ENCODE assay signal across 8 mouse cellular contexts in the genomic region with DNA sequence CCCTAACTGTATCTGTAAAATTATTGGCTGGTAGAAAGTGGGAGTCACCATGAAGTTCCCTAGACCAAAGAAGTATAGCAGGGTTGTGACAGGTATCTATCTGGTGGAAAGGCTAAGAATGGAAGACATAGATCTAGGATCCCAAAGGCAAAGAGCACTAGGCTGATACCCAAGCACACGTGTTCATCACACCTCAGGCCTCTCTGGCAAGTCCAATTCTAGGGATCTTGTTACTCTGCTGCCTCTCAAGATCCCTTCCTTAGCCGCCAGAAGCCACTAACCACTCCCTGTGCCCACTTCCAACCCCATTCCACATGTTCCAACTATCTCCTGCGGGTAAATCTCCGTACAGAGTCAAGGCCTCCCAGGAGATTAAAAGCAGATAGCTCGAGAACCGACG. TPM values are rescaled to one million over a fixed set of nuclear protein-coding genes. Genes with fewer than 3 reads are reported as not detected.
A peak's percentile ranks its signal among the peaks of the same experiment; 100 is the strongest.
DNase-seq lines count a peak whose midpoint lies in the region; ATAC-seq and TF ChIP-seq lines count a peak whose summit lies in the region.

No protein-coding gene starts in this region.

- TF ChIP-seq CTCF in embryonic fibroblast, embryonic 13.5 days (IDR thresholded peaks at IDR 0.05; ENCODE audit: borderline replicate concordance, insufficient read depth, low read length), result no peak

- H3K9ac ChIP-seq in heart, embryonic 16.5 days (ENCODE audit: low read length), result peak overlapping the region; percentile 89
- H3K9ac ChIP-seq in ES-E14 (ENCODE audit: insufficient read depth, low read depth, low read length, poor library complexity, severe bottlenecking), result peak overlapping the region; percentile 96
- peak overlapping the region; percentile 89 for H3K9ac ChIP-seq in liver, embryonic 12.5 days

- ATAC-seq in heart, embryonic 16.5 days (replicated peaks; ENCODE audit: extremely low read depth, insufficient read depth, low FRiP score), result no peak
- ATAC-seq in liver, embryonic 12.5 days, result no peak
- ATAC-seq in frontal cortex, adult (ENCODE audit: low TSS enrichment), result no peak

- in situ Hi-C loops in ES-E14 (cut with MboI; ENCODE audit: low sequenced_read_pairs in 2 of 2, unreplicated experiment in 2 of 2), result no loop called here

- TF ChIP-seq POLR2A in embryonic fibroblast, embryonic 13.5 days (IDR thresholded peaks at IDR 0.05; ENCODE audit: low read depth, low read length), result no peak

- H3K36me3 ChIP-seq in heart, embryonic 16.5 days (ENCODE audit: control insufficient read depth, insufficient read depth), result peaks cover 36% of the 10 kb centered on the region
- H3K36me3 ChIP-seq in ES-E14 (ENCODE audit: control insufficient read depth, insufficient read depth, low read length, poor library complexity, severe bottlenecking), result peaks cover 28% of the 10 kb centered on the region
- H3K36me3 ChIP-seq in liver, embryonic 12.5 days, result peaks cover 58% of the 10 kb centered on the region

- no peak for DNase-seq in heart, postnatal 4 days
- DNase-seq in ES-E14 (ENCODE audit: low read depth, low spot score), result no peak
- DNase-seq in Muller cell, postnatal 12 days (ENCODE audit: inconsistent ontology term), result no peak
- DNase-seq in frontal cortex, postnatal 36 days (ENCODE audit: low spot score in 2 of 2), result no peak

- H3K4me3 ChIP-seq in heart, embryonic 16.5 days (ENCODE audit: low read length), result peak overlapping the region; percentile 99
- H3K4me3 ChIP-seq in ES-E14 (ENCODE audit: insufficient read depth in 1 of 2, low read depth in 1 of 2, low read length in 2 of 2, poor library complexity in 1 of 2, severe bottlenecking in 1 of 2), result peak overlapping the region; percentile 85 to 90
- peak overlapping the region; percentile 69 for H3K4me3 ChIP-seq in embryonic fibroblast, embryonic 13.5 days (ENCODE audit: insufficient read depth, low read length)
- peak overlapping the region; percentile 97 for H3K4me3 ChIP-seq in liver, embryonic 12.5 days

- peak overlapping the region; percentile 98 for H3K27ac ChIP-seq in heart, embryonic 16.5 days (ENCODE audit: low read length)
- H3K27ac ChIP-seq in ES-E14 (ENCODE audit: insufficient read depth, low read depth, low read length, poor library complexity, severe bottlenecking), result peak overlapping the region; percentile 94
- H3K27ac ChIP-seq in embryonic fibroblast, embryonic 13.5 days (ENCODE audit: insufficient read depth, low read length), result peak overlapping the region; percentile 81; the same call in 1 of the 2 replicates
- peak overlapping the region; percentile 94 for H3K27ac ChIP-seq in liver, embryonic 12.5 days

- H3K9me3 ChIP-seq in heart, embryonic 16.5 days (replicated peaks; ENCODE audit: control insufficient read depth, low read length), result no peaks in the 10 kb centered on the region
- H3K9me3 ChIP-seq in ES-E14 (ENCODE audit: control insufficient read depth, insufficient read depth, low read depth, low read length), result no peaks in the 10 kb centered on the region
- no peaks in the 10 kb centered on the region for H3K9me3 ChIP-seq in liver, embryonic 12.5 days (replicated peaks)

- peak overlapping the region; percentile 93 for H3K4me2 ChIP-seq in heart, embryonic 16.5 days (ENCODE audit: low read depth, low read length)
- H3K4me2 ChIP-seq in liver, embryonic 12.5 days, result peak overlapping the region; percentile 97

- WGBS in heart, embryonic 16.5 days, result under 1% methylated on average over 7 of the region's 7 CpGs
- WGBS in liver, embryonic 12.5 days (ENCODE audit: insufficient replicate concordance), result 0% methylated on average over 7 of the region's 7 CpGs

- no peaks in the 10 kb centered on the region for H3K27me3 ChIP-seq in heart, embryonic 16.5 days (ENCODE audit: control insufficient read depth, insufficient read depth, low read length)
- no peaks in the 10 kb centered on the region for H3K27me3 ChIP-seq in liver, embryonic 12.5 days (replicated peaks)

- peaks cover 22% of the 10 kb centered on the region for H3K4me1 ChIP-seq in heart, embryonic 16.5 days (ENCODE audit: control insufficient read depth, insufficient read depth, low read length)
- H3K4me1 ChIP-seq in ES-E14 (ENCODE audit: control insufficient read depth in 2 of 2, insufficient read depth in 2 of 2, low read length in 2 of 2, poor library complexity in 1 of 2), result peaks cover 8 to 9% of the 10 kb centered on the region in 2 experiments; a peak in 3 of 4 replicates
- peaks cover 3% of the 10 kb centered on the region for H3K4me1 ChIP-seq in embryonic fibroblast, embryonic 13.5 days (ENCODE audit: control insufficient read depth, insufficient read depth, low read length)
- H3K4me1 ChIP-seq in liver, embryonic 12.5 days, result peaks cover 37% of the 10 kb centered on the region

TF ChIP-seq in ES-E14, 5 proteins besides CTCF, POLR2A, EP300 and RAD21:
- TF ChIP-seq ZC3H11A (IDR thresholded peaks at IDR 0.05; ENCODE audit: borderline replicate concordance, low read depth, low read length), result no peak
- TF ChIP-seq ZNF384 (IDR thresholded peaks at IDR 0.05; ENCODE audit: low read depth, low read length), result no peak
- no peak for TF ChIP-seq HCFC1 (IDR thresholded peaks at IDR 0.05; ENCODE audit: borderline replicate concordance, insufficient read depth, low read length)
- TF ChIP-seq CHD2 (IDR thresholded peaks at IDR 0.05; ENCODE audit: low read depth, low read length), result no peak
- TF ChIP-seq MAFK (IDR thresholded peaks at IDR 0.05; ENCODE audit: insufficient read depth, low read depth, low read length), result no peak

RNA-seq across cellular contexts. Expression of gene Akap8, which starts 1.1 kb away (rescaled TPM):
- polyA plus RNA-seq in heart, embryonic 16.5 days (2015; fragmentation: Nextera tagmentation; extraction: Ambion mirVana), result 75.8 and 81.4 TPM in 2 replicates
- 10 to 100 TPM; 68.8 to 78.1 TPM for total RNA-seq in heart, postnatal 4 days (2021)
- 156 and 210 TPM in 2 replicates for total RNA-seq in ES-E14 (2012; rRNA removed)
- 53.2 and 61.9 TPM in 2 replicates for polyA plus RNA-seq in embryonic fibroblast, embryonic 13.5 days (2011; ENCODE audit: insufficient read length, low read depth, missing spikeins)
- polyA plus RNA-seq in liver, embryonic 12.5 days (2016; fragmentation: Nextera tagmentation; extraction: Ambion mirVana), result 72.1 and 73.5 TPM in 2 replicates

RNA-seq across cellular contexts. Expression of gene Akap8l, which starts 30.5 kb away (rescaled TPM):
- polyA plus RNA-seq in heart, embryonic 16.5 days (2015; fragmentation: Nextera tagmentation; extraction: Ambion mirVana), result 99.2 and 107 TPM in 2 replicates
- 10 to 100 TPM; 57.4 to 57.8 TPM for total RNA-seq in heart, postnatal 4 days (2021)
- total RNA-seq in ES-E14 (2012; rRNA removed), result 63.6 and 126 TPM in 2 replicates
- polyA plus RNA-seq in embryonic fibroblast, embryonic 13.5 days (2011; ENCODE audit: insufficient read length, low read depth, missing spikeins), result 28.0 and 32.7 TPM in 2 replicates
- polyA plus RNA-seq in liver, embryonic 12.5 days (2016; fragmentation: Nextera tagmentation; extraction: Ambion mirVana), result 49.7 and 50.1 TPM in 2 replicates

RNA-seq across cellular contexts. Expression of gene Brd4, which starts 35.4 kb away (rescaled TPM):
- polyA plus RNA-seq in heart, embryonic 16.5 days (2015; fragmentation: Nextera tagmentation; extraction: Ambion mirVana), result 54.1 and 55.4 TPM in 2 replicates
- 10 to 100 TPM; 80.4 to 81.7 TPM for total RNA-seq in heart, postnatal 4 days (2021)
- total RNA-seq in ES-E14 (2012; rRNA removed), result 51.7 and 54.3 TPM in 2 replicates
- polyA plus RNA-seq in embryonic fibroblast, embryonic 13.5 days (2011; ENCODE audit: insufficient read length, low read depth, missing spikeins), result 79.6 and 80.7 TPM in 2 replicates
- polyA plus RNA-seq in liver, embryonic 12.5 days (2016; fragmentation: Nextera tagmentation; extraction: Ambion mirVana), result 55.1 and 56.5 TPM in 2 replicates
